Mouse (Mus musculus) adrenal gland, postnatal 36 days (tissue): ENCODE measurements around the gene Tifa. TPM values are rescaled to one million over a fixed set of nuclear protein-coding genes. Genes with fewer than 3 reads are reported as not detected.

Source experiments
- DNase-seq, 2 experiments: peaks; one replicate each; pipeline ENCODE4 v3.0.0; 2021; ENCODE audit warnings: mixed read lengths in 1 of 2
- total RNA-seq, 2 experiments: library from RNA; stranded (reverse); gene quantifications; 2 replicates each; pipeline ENCODE4 v1.2.3; 2021

Gene Tifa
- total RNA-seq, 2 experiments from 2014 or later, result 4.4 to 4.9 TPM

GRCm38 (mm10) chr3:127863571-127863970, 74.0 kb downstream of the Tifa start:
- no peak for DNase-seq

DNA sequence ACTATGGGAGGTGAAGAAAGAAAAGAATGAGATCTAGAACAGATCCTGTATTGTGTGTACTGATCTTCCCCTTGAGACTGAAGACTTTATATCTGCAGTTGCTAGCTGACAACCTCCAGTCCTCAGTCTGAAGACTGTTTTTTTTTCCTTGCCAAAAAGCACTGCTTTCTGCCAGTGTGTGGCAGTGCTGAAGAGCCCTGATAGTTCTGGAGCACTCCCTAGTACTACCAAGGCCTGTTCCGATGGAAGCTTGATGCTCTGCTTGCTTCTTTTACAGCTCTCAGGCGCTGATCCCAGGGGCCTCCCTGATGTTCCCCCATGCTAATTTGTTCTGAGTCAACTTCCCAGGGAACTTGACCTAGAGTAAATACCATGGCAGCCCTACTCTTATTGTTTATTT, 74.6 kb downstream of the Tifa start:
- no peak for DNase-seq

GRCm38 (mm10) chr3:127868046-127868758, 78.6 kb downstream of the Tifa start:
- DNase-seq, result no peak

- no peak for DNase-seq
These were observed 79.3 kb downstream of the Tifa start for GRCm38 (mm10) chr3:127868880-127869279.

GRCm38 (mm10) chr3:127871575-127871974, 82.0 kb downstream of the Tifa start:
- no peak for DNase-seq

- DNase-seq, result no peak
These were observed 84.8 kb downstream of the Tifa start for GRCm38 (mm10) chr3:127874254-127874883.

DNA sequence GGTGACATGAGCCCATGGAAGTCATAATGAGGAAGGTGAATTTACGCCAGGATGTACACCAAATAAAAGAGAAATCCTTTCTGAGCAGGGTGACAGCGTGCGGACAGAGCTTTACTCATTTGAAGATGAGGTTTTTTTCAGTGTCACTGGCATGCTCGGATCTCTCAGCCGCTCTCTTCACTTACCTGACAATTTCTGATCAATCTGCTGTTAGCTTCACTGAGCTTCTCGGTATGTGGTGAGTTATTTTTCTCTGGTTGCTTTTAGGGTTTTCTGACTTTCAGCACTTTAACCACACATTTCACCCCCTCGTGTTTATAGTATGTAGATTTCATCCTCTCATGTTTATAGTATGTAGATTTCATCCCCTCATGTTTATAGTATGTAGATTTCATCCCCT, 85.5 kb downstream of the Tifa start:
- no peak for DNase-seq

DNA sequence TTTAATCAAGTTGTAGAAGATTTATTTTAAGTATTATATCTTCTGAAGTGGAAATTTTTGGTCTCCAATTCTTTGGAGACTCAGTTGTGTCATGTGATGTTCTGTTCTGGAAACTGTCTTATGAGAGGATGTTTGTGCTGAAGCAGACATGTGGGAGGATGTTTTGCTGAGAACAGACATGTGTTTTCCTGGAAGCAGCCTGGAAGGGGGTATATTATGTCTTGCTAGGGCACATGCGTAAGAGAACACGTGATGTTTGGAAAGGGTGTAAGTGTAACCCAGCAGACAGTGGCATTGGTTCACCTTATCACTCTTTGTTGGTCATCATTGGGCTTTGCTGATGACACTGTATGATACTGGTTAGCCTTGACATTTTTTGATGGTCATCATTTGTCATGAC, 85.9 kb downstream of the Tifa start:
- no peak for DNase-seq

- no peak for DNase-seq
These were observed 90.4 kb downstream of the Tifa start for GRCm38 (mm10) chr3:127879968-127880367.

DNA sequence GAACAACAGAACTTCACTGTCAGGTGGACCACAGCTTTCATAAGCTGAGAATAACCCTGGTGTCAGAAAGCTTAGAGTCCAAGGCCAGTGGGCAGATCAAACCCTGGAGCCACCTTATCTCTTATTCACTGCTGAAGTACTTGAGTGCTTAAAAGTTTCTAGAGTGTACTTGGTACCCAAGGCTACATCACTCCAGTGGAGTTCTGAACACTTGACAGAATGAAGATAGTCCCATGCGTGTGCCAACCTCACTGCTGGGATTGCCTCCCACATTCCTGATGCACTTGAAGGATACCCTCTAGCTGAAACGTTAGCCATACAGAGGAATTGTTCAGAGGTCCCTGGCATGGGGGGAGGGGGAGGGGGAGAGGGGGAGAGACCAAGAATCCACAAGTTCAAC, 92.1 kb downstream of the Tifa start:
- DNase-seq, result no peak

Other genes starting within 250 kb of the Tifa start
- gene Larp7, start 236.5 kb upstream of the Tifa start, total RNA-seq, result 10 to 100 TPM; 21.8 to 23.7 TPM
- gene Zgrf1, start 236.3 kb upstream of the Tifa start, total RNA-seq, result 1 to 10 TPM; 1.3 to 1.5 TPM
- not detected for gene Neurog2, start 156.7 kb upstream of the Tifa start, total RNA-seq
- gene Alpk1, start 9.3 kb upstream of the Tifa start, total RNA-seq, result 10 to 100 TPM in 1 of 2 experiments, 1 to 10 TPM in 1; 9.4 to 12.7 TPM
- 10 to 100 TPM; 35.6 to 37.3 TPM for gene Ap1ar, start 47.7 kb downstream of the Tifa start, total RNA-seq
- gene Fam241a, start 106.5 kb downstream of the Tifa start, total RNA-seq, result 1 to 10 TPM; 5.1 to 5.6 TPM